Mouse (Mus musculus) urinary bladder, postnatal 4 days (tissue): ENCODE data around the gene Alkbh4.
"Not testable (repeated sequence)": the region's sequence is repeated elsewhere in the genome, so short reads cannot be mapped to it uniquely, and the experiment has no call there.

ENCODE experiments used
- DNase-seq, 2 experiments: peaks; one replicate each; pipeline ENCODE4 v3.0.0; 2021 to 2022; ENCODE audit warnings: low spot score in 2 of 2

The Alkbh4 gene

DNA sequence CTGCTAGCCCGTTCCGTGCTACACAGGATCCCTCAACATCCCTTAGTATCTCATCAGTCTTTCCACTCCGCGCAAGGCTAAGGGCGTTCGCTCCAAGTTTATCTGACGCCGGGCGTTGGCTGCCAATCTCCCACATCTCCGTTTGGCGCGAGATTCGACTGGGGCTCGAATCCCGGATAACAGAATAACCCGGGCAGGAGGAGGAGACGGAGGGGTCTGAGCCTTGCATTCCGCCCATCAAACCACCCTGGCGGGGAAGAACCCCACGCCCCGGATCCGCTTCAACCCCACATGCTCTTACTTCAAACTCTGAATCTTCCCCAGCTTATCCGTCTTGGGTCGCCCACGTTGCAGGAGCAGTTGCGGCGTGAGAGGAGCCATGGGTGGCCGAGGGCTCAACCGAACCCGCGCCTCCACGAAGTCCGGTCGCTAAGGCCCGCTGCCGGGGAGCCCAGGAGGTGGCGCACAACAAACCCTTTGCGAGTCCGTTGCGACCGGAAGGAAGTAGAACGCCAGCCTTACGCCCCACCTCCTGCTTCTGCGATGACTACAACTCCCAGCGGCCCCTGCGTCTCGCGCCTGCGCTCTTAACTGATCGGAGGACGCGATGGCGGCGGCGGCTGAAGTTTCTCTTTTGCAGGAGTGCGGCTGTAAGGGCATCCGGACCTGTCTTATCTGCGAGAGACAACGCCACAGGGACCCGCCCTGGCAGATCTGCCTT is at the start of gene Alkbh4, which contains the start of gene Lrwd1:
Gene Alkbh4 (plus strand): TSS at position 576 of the 721 bp plus-strand sequence.
Gene Lrwd1 (minus strand): TSS at position 504 of the 721 bp plus-strand sequence.
- DNase-seq, result peak; percentile 92 to 96

DNA sequence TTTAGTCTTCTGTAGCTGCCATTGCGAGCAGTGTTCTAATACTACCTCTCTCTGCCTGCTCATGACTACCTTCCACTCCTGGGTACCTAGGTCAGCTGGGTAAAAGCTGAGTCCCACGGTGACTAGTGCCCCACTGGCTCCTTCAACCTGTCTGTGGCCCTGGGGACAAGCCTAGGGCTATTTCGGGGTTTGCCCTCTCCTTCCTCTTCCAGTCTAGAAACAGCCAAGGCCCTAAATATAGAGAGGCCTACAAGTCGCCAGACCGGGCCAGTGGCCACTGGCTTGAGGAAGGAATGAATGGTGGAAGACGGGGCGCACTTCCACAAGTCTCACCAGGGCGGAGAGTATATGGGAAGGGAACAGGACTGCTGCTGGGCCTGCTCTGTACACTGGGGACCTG is 49.7 kb upstream of the Alkbh4 start:
- no peak for DNase-seq

DNA sequence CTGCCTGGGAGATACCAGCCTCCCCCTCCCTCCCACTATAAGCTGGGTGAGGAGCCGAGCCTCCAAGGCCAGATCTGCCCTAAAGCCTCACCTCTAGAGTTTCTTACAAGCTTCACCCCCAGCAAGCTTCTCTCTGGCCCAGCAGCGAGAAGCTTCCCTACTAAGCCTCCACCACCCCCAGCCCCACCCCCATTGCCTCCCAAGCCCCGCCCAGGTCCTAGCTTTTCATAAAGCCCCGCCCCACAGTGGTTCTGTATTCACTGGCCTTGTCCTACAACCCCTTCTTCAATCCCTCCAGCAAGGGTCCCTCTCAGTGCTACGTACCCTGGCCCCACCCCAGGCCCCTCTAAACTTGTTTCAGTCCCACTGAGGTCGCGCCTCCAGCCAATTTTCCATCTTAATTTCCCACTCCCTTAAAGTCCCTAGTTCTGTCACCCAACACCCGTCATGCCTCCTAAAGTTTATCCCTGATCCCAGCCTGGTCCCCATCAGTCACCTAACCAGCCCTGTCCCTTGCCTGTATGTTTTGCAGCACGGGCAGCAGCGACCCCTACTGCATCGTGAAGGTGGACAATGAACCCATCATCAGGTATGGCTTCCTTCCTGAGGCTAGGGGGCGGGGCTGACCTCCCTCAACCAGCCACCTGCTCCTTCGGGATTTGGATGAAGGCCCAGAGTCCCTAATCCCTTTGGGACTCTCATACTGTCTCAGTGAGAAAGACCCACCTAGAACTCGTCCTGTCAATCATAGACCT is 46.9 kb upstream of the Alkbh4 start:
- no peak for DNase-seq

DNA sequence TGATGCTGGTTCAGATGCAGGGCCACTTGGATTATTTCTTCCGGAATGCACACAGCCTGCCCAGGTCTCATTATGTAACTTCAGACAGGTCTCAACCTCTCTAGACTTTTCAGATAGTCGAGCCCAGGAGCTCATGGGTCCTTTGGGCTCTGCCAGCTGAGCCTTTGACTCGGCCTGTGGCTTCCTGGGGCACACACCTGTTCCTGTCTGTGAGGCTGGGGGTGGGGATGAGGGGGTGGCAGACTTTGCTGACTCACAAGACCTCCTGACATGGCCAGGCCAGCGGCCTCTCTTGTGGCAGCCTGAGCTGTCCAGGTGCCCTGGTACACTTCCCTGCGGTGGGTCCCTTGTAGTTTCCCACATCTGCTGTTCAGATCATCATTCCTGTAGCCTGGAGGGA is 44.0 kb upstream of the Alkbh4 start:
- no peak for DNase-seq

DNA sequence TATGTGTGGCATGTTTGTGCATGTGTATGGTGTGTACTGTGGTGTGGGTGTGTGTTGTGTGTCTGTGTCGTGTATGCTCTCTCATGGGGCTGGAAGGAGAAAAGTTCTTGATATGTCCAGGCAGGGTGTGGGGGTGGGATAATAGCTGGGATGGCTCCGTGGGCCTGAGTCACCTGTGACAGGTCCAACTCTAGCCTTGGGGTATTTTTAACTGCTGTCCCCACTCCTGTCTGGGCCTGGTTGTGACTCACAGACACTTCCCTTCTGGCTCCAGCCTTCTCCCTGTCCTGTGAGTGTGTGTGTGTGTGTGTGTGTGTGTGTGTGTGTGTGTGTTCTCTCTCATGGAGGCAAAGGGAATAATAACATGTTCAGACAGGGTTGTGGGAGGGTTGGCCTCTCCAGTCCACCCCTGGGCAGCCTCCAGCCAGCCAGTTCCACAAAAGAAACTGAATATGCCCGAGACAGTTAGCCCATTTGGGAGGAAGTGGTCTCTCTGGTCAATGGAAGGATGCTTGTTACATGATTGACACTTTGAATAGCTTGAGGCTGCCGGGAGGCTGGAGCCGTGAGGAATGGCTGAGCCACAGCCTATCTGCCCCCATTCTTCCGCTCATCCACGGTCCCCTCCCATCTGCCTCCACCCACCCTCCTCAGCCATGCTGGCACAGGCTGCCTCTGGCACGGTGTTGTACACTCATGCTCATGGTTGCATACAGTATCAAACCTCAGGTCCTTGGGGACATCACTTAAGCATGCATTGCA is 41.5 kb upstream of the Alkbh4 start:
- DNase-seq, result no peak

DNA sequence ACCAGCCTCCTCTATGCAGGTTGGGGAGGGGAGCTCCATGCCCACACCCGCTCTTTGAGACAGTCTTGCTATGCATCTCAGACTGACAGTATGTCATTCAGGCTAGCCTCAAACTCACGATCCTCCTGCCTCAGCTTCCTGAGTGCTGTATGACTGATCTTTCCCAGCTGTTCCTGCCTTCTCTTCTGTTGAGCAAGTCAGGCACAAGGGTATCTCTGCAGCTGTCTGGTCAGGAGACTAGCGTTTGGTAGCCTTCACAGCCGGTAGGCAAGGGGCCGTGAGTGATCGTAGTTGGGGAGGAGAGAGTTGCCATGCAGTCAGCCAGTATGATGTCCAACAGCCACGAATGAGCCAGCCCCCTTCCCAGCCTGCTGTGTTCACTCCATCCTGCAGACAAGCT is 40.9 kb upstream of the Alkbh4 start:
- DNase-seq, result no peak

DNA sequence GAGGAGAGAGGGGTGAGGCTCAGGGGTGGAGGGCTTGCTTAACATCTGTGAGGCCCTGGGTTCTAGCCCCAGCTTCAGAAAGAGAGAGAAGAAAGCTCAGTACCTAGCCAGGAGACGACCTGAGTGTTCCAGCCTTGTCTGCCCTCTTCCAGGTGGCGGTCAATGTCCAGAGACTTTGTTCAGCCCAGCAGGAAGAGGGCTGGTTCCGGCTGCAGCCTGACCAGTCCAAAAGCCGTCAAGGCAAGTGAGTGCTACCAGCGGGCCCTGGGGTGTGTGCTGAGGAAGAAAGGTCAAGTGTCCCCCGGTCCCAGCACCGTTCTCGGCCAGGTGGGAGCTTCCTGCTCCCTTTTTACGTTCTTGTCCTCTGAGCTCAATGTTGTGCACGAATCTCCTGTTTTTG is 37.4 kb upstream of the Alkbh4 start:
- DNase-seq, result no peak

DNA sequence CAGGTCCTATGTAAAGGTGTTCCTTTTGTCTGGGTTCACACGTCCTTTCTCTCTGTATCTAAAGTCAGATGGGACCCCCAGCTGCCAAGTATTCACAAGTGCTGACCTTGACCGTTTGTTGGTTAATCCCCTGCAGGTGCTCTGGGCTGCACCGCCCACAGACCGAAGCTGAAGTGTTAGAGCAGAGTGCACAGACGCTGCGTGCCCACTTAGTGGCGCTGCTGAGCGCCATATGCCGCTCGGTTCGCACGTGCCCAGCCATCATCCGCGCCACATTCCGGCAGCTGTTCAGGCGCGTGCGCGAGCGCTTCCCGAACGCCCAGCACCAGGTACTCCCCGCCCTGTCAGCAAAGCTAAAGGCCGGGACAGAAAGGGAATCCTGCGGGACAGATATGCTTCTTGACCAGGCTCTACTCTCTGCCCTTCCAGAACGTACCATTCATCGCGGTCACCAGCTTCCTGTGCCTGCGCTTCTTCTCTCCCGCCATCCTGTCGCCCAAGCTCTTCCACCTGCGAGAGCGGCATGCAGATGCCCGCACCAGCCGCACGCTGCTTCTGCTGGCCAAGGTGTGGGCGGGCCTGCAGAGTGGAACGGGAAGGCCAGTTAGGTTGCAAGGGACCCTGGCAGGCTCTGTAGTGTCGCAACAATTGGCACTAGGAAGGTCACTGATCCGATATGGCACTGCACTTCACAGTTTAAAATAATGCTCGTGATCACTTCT is 33.7 kb upstream of the Alkbh4 start:
- DNase-seq, result peak; percentile 67 to 74

DNA sequence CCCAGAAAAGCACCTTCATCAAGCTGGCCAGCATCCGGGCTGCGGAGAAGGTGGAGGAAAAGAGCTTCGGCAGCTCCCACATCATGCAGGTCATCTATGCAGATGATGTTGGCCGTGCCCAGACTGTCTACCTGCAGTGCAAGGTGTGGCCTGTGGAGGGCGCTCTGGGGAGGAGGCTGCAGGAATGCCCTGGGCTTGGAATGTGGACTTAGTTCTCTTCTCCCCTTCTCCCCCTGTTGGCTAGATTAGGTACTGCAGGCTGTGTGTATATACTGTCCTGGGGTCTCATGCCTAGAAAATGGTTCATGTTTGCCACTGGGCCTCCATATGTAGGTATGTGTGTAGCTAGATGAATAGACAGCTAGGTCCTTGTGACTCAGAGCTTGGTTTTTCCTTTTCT is 31.4 kb upstream of the Alkbh4 start:
- DNase-seq, result no peak

DNA sequence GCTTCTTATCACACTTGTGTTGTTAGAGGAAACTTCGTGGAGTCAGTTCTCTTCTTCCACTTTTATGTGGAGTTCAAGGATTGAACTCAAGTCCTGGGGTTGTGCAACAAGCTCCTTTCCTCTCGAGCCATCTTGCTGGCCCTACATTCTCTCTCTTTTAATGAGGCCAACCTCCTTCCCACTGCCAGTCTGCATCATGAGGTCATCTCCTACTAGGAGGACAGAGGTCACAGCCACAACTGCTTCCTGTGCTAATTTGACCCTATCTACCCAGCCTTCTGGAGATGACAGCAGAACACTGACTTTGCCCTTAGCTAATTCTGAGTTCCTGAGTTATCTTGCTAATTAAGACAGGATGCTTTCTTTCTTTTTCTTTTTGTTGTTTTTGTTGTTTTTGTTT is 27.5 kb upstream of the Alkbh4 start:
- no peak for DNase-seq

DNA sequence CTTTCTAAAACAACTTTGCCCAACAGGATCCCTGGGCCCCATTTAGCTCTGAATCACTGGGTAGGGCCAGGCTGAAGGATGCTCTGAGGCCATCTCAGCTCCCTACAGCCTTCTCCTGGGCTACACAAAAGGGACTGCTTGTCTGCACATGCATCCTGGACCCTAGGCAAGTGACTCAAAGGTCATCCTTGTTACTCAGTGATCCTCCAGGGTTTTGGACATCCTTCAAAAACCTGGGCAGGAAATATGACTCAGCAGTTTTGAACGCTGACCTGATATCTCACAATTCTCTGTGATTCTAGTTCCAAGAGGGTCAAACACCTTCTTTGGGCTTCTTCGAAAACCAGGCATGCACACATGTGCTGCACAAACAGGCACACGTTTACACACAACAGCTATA is 26.9 kb upstream of the Alkbh4 start:
- no peak for DNase-seq

DNA sequence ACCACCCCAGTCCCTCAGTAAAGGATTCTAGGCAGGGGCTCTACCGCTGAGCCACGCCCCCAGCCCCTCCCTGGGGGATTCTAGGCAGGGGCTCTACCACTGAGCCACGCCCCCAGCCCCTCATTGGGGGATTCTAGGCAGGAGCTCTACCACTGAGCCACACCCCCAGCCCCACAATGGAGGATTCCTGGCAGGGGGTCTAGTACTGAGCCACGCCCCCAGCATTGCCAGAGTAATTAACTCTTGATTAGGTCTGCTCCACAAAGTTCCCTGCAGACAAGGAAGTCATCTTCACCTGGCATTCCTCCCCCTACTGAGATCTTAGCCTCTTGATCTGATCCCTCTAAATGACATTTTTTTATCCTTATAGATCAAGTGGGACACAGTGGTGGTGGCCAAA is 22.4 kb upstream of the Alkbh4 start:
- not testable (repeated sequence) for DNase-seq

DNA sequence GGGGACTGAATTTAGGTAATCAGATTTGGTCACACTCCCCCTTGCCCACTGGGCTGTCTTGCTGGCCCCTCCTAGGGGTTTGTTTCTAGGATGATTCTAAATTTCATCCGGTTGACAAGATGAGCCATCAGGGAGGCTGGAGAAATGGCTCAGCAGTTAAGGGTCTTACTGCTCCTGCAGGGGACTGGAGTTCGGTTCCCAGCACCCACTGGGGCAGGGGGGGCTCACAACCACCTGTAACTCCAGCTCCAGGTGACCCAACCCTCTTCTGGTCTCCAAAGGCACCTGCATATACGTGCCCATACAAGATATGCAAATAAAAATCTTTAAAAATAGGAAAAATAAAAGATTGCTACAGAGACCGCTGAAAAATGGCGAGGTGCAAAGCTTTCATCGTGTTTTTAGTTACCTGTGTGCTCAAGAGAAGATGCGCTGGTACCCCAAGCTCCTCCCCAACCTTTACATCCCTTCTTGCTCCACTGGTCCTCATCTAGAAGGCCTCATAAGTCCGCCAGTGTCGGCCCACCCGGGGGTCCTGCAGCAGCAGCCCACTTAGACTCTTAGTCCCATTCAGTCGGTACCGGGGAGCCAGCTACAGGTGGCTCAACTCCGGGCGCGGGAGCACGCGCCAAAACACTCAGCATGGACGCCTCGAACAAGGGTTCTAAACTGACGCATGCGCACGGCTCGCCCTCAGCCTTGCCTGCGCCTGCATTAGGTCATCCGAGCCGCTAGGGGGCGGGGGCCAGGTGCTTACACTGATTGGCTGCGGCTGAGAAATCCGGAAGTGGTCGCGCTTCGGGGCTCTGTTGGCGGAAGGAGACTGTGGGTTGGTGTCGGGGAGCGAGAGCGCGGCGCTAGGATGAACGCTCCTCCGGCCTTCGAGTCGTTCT is 19.8 kb upstream of the Alkbh4 start, which contains the start of gene Polr2j:
Gene Polr2j (plus strand): TSS at position 741 of the 893 bp plus-strand sequence.
- peak; percentile 93 to 96 for DNase-seq

DNA sequence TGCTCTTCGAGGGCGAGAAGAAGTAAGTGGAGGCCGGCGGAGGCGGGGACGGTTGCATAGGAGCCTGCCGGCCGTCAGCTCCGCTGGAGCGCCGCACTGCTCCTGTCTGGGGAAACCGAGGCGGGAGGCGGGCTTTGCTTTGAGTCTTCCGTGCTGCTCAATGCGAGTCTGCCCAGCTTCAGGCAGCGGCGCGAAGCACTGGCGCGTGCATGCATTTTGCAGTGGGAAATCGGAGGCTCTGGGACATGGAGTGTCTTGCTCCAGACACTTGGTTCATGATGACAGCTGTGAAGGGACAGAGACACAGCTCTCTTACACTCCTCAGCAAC is 19.2 kb upstream of the Alkbh4 start:
- DNase-seq, result no peak

DNA sequence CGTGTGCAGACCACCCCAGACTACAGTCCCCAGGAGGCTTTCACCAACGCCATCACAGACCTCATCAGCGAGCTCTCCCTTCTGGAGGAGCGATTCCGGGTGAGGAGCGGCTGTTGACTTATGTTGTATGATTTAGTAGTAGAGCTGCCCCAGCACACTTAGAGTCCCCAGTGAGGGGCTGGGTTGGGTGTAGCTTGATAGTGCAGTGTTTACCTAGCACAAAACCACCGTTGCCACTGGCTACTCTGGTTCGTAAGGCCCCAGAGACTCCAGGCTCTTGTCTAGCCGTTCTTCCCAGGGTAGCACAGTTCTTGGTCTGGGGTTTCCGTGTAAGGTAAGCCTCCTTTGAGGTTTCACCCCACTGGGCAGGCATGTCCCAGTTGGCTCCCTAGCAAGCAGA is 13.8 kb upstream of the Alkbh4 start:
- no peak for DNase-seq

DNA sequence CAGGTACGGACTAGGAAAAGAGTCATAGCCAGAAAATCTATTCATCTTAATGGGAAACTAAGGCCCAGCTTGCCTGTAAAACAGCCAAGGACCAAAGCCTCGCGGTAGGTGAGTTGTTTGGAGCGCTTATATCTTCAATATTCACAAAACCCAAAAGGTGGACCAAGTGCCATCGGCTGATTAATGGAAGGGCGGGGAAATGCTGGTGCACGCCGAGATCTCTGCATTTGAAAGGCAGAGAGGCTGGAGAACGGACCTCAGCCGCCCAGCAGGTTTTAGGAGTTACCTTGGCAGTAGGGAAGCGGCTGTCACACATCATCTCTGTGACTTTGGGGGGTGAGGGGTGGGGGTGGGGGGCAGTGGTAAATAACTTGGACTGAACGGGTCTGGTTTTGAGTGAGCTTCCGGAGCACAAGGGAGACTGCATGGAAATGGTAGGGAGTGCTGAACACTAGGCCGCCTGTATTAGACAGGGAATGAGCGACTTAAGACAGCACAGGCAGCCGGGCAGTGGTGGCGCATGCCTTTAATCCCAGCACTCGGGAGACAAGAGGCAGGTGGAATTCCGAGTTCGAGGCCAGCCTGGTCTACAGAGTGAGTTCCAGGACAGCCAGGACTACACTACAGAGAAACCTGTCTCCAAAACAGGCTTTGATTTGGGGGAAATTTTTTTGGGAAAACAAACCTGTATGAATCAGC is 495 bp downstream of the Alkbh4 start:
- no peak for DNase-seq

DNA sequence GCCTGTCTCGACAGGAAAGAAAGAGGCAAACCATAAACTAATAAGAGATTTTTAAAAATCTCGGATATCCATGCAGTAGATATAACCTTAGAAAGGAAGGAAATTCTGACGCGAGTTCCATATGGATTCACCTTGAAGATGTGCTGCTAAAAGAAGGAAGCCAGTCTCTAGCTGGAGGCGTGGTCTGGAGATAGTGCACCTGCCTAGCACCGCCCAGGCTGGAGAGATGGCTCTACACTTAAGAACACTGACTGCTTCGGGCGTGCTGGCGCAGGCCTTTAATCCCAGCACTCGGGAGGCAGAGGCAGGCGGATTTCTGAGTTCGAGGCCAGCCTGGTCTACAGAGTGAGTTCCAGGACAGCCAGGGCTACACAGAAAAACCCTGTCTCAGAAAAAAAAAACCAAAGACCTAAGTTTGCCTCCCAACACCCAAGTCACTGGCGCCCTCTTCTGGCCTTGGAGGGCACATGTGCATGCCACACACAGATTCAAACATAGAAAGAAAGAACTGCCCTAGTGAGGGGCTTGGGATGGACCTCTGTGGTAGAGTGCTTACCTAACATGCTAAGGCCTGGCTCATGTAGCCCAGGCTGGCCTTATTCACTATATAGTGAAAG is 1.8 kb downstream of the Alkbh4 start:
- DNase-seq, result no peak

DNA sequence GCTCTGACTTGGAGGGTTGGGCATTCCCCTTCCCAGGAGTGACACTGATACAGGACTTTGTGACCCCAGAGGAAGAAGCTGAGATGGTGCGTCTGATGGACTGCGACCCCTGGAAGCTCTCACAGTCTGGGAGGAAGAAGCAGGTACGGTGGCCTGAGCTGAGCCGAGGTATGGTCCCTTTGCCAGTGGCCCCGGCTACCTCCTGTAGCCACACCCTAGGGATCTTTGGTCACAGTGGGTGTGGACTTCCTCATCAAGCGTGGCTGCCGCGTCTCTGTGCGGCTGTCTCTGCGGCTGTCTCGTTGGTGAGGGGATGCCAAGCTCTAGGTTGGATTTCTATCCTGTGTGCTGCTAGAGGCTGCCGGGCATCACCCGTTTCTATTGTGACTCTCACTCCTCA is 3.4 kb downstream of the Alkbh4 start:
- DNase-seq, result no peak

DNA sequence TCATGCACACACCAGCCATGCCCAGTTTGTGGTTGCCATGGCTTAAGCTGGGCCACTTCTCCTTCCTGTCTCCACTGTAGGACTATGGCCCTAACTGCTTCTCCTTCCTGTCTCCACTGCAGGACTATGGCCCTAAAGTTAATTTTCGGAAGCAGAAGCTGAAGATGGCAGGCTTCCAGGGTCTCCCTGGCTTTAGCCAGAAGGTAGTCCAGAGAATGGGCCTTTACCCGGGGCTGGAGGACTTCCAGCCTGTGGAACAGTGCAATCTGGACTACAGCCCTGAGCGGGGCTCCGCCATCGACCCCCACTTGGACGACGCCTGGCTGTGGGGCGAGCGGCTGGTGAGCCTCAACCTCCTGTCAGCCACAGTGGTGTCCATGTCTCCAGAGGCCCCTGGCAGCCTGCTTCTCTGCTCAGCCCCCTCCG is 4.1 kb downstream of the Alkbh4 start:
- no peak for DNase-seq

DNA sequence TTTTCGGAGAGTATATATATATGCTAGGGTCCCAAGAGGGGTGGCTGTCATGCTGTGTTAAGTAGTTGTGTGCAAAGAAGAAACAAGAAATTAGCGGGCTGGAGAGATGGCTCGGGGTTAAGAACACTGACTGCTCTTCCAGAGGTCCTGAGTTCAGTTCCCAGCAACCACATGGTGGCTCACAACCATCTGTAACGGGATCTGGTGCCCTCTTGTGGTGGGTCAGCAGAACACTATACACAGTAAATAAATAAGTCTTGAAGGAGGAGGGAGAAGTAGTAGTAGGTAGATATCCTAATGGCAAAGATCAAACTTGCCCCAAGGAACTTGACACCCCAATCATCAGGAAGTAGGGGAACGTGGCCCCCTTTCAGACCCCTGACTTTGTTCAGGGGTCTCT is 6.8 kb downstream of the Alkbh4 start:
- no peak for DNase-seq
